Mouse (Mus musculus) T-helper 17 cell (primary cell): ENCODE measurements at regions not wholly inside any gene's neighbourhood (a gene's known extent, or its start where the extent isn't known, plus 50 kb on each side); places are given as distances from the start of the nearest gene placed in this dataset.
"Not testable (repeated sequence)": the region's sequence is repeated elsewhere in the genome, so short reads cannot be mapped to it uniquely, and the experiment has no call there.

ENCODE experiments used
- in situ Hi-C, 2 experiments: fragments of 300-600 bp; cut with MboI, MseI; formaldehyde crosslinking; loops; 1 replicate in 1 of 2; 2 replicates in 1 of 2; pipeline ENCODE4 v1.15.1; 2025; ENCODE audit warnings: high pct_unique_total_duplicates in 2 of 2

- in situ Hi-C loops: not testable (repeated sequence)
Observed at GRCm38 (mm10) chrX:135112109-135112508, 65.3 kb downstream of the Gm15023 start.

GRCm38 (mm10) chrX:135110866-135111265, 66.6 kb downstream of the Gm15023 start:
- in situ Hi-C loops: not testable (repeated sequence)

- in situ Hi-C loops: loop anchor here (5.0 to 10.0 kb wide), 2 partner anchors 443 to 456 kb away; no protein-coding TSS in a partner anchor
Observed at GRCm38 (mm10) chrX:135101594-135101993, 75.8 kb downstream of the Gm15023 start.

- in situ Hi-C loops: no loop called here
Observed at GRCm38 (mm10) chrX:135098101-135098500, 79.3 kb downstream of the Gm15023 start.

GRCm38 (mm10) chrX:135096206-135096605, 81.2 kb downstream of the Gm15023 start:
- in situ Hi-C loops: no loop called here

GRCm38 (mm10) chrX:135091074-135091473, 82.1 kb upstream of the Zmat1 start:
- in situ Hi-C loops: not testable (repeated sequence)

- in situ Hi-C loops: loop anchor here in 1 of 2 experiments (5.0 kb wide), 1 partner anchor 485 kb away; no protein-coding TSS in a partner anchor
Observed at GRCm38 (mm10) chrX:135087068-135087579, 78.1 kb upstream of the Zmat1 start.

GRCm38 (mm10) chrX:135086564-135086963, 77.6 kb upstream of the Zmat1 start:
- in situ Hi-C loops: loop anchor here in 1 of 2 experiments (5.0 kb wide), 1 partner anchor 486 kb away; no protein-coding TSS in a partner anchor

GRCm38 (mm10) chrX:135085770-135086553, 77.0 kb upstream of the Zmat1 start:
- in situ Hi-C loops: loop anchor here in 1 of 2 experiments (5.0 kb wide), 1 partner anchor 486 kb away; no protein-coding TSS in a partner anchor

- in situ Hi-C loops: no loop called here
Observed at GRCm38 (mm10) chrX:135080380-135081158, 71.6 kb upstream of the Zmat1 start.

GRCm38 (mm10) chrX:135079388-135079787, 70.4 kb upstream of the Zmat1 start:
- in situ Hi-C loops: no loop called here

GRCm38 (mm10) chrX:135075903-135076302, 66.9 kb upstream of the Zmat1 start:
- in situ Hi-C loops: no loop called here

- in situ Hi-C loops: no loop called here
Observed at GRCm38 (mm10) chrX:135069448-135069847, 60.4 kb upstream of the Zmat1 start.

GRCm38 (mm10) chrX:135060184-135060583, 51.2 kb upstream of the Zmat1 start:
- in situ Hi-C loops: no loop called here

GRCm38 (mm10) chrX:135058949-135059348, 49.9 kb upstream of the Zmat1 start:
- in situ Hi-C loops: no loop called here
